Mouse (Mus musculus) brain, embryonic 14.5 days (tissue): Measurements from ENCODE around the gene Rexo4.

Source experiments
- CTCF ChIP-seq: fragments of 200-500 bp; IDR thresholded peaks from 2 replicates; pipeline ENCODE4 v1.5.1; 2012; ENCODE audit warnings: inconsistent platforms, mild to moderate bottlenecking, moderate library complexity, borderline replicate concordance; ENCODE audit not compliant: insufficient read depth, insufficient read length; ENCODE audit errors: extremely low read depth
- POLR2A ChIP-seq: fragments of 200-500 bp; IDR thresholded peaks from 2 replicates; pipeline ENCODE4 v1.6.1; 2012; ENCODE audit warnings: mild to moderate bottlenecking, inconsistent platforms, borderline replicate concordance; ENCODE audit not compliant: poor library complexity, insufficient read depth, insufficient read length, severe bottlenecking; ENCODE audit errors: extremely low read depth

- TF ChIP-seq CTCF, result no peak
- TF ChIP-seq POLR2A, result no peak
These were observed 49.8 kb downstream of the Rexo4 start for GRCm38 (mm10) chr2:26914148-26914941.
